Mouse (Mus musculus): ENCODE measurements around the gene Tjp2. TPM values are rescaled to one million over a fixed set of nuclear protein-coding genes. Genes with fewer than 3 reads are reported as not detected.

The Tjp2 gene
- polyA plus RNA-seq, 1 experiment from 2014 or later = 33.6 TPM

Other genes starting within 250 kb of the Tjp2 start
- gene Fam189a2, start 194.0 kb downstream of the Tjp2 start, polyA plus RNA-seq (2016; fragmentation: Nextera tagmentation; extraction: Ambion mirVana) = 1.4 and 1.8 TPM in 2 replicates
- gene Fxn, start 55.6 kb upstream of the Tjp2 start, polyA plus RNA-seq (2016; fragmentation: Nextera tagmentation; extraction: Ambion mirVana) = 42.5 and 49.4 TPM in 2 replicates